Mouse (Mus musculus) thymus, postnatal 25 days (tissue): ENCODE data around the gene Lipc.

ENCODE experiments used
- DNase-seq: peaks from one replicate; pipeline ENCODE4 v3.0.0; 2022

The Lipc gene

GRCm38 (mm10) chr9:70812551-70812950 is 139.5 kb downstream of the Lipc start:
- no peak for DNase-seq

GRCm38 (mm10) chr9:70807714-70808113 is 144.3 kb downstream of the Lipc start:
- no peak for DNase-seq

GRCm38 (mm10) chr9:70806069-70806468 is 146.0 kb downstream of the Lipc start:
- no peak for DNase-seq

GRCm38 (mm10) chr9:70802816-70803215 is 149.2 kb downstream of the Lipc start:
- DNase-seq = no peak

- DNase-seq = no peak
These were observed 150.3 kb downstream of the Lipc start for GRCm38 (mm10) chr9:70801761-70802160.

- DNase-seq = no peak
These were observed 151.3 kb downstream of the Lipc start for GRCm38 (mm10) chr9:70800588-70801315.

GRCm38 (mm10) chr9:70795439-70795757 is 156.6 kb downstream of the Lipc start:
- DNase-seq = no peak

- no peak for DNase-seq
These were observed 157.2 kb downstream of the Lipc start for GRCm38 (mm10) chr9:70794643-70795438.

- DNase-seq = no peak
These were observed 161.4 kb downstream of the Lipc start for GRCm38 (mm10) chr9:70790621-70791020.

GRCm38 (mm10) chr9:70788705-70789104 is 163.3 kb downstream of the Lipc start:
- DNase-seq = no peak

GRCm38 (mm10) chr9:70782191-70782590 is 169.8 kb downstream of the Lipc start:
- no peak for DNase-seq

- DNase-seq = no peak
These were observed 176.5 kb downstream of the Lipc start for GRCm38 (mm10) chr9:70775517-70775916.

GRCm38 (mm10) chr9:70760974-70761373 is 191.1 kb downstream of the Lipc start:
- DNase-seq = peak; percentile 3

- no peak for DNase-seq
These were observed 200.4 kb downstream of the Lipc start for GRCm38 (mm10) chr9:70751504-70752222.
